Mouse (Mus musculus) gastrocnemius, postnatal 14 days (tissue): ENCODE results near the gene Tmem184b. TPM values are rescaled to one million over a fixed set of nuclear protein-coding genes. Genes with fewer than 3 reads are reported as not detected.
A peak's percentile ranks its signal among the peaks of the same experiment; 100 is the strongest.

Experiments
- DNase-seq: peaks from one replicate; pipeline ENCODE4 v3.0.0; 2021; ENCODE audit warnings: mixed read lengths
- intact Hi-C: fragments of 180-260 bp; cut with DNase I; formaldehyde crosslinking; loops from one replicate; pipeline ENCODE4 v1.15.1; 2025; ENCODE audit warnings: low total_unique reads
- long read RNA-seq, 2 experiments: library from polyadenylated mRNA; stranded (forward); transcript quantifications; one replicate each; pipeline ENCODE4 v2.0.0; 2021
- total RNA-seq, 2 experiments: library from RNA; stranded (reverse); gene quantifications; 2 replicates each; pipeline ENCODE4 v1.2.3; 2021

Gene Tmem184b
- total RNA-seq = 10 to 100 TPM; 31.5 to 32.6 TPM
- long read RNA-seq, experiment 1, transcript Tmem184b-201 (9 exons, 3,627 nt) = minor isoform, 10 of 39 reads
- long read RNA-seq, experiment 1, transcript Tmem184b-204 (10 exons, 3,315 nt) = major isoform, 11 of 39 reads
- long read RNA-seq, experiment 1, partial matches to known transcripts = 2 of 39 reads
- long read RNA-seq, experiment 1, other reads (novel, unspliced or antisense) = 16 of 39 reads
- long read RNA-seq, experiment 2, transcript Tmem184b-201 (9 exons, 3,627 nt) = major isoform, 10 of 45 reads
- long read RNA-seq, experiment 2, transcript Tmem184b-204 (10 exons, 3,315 nt) = major isoform, 10 of 45 reads
- long read RNA-seq, experiment 2, partial matches to known transcripts = 6 of 45 reads
- long read RNA-seq, experiment 2, other reads (novel, unspliced or antisense) = 19 of 45 reads

GRCm38 (mm10) chr15:79402836-79403762 is at the start of gene Tmem184b:
Gene Tmem184b, minus strand, starts transcription at chr15:79403569.
- intact Hi-C loops = no loop called here
- peak; percentile 84 for DNase-seq

- intact Hi-C loops = loop anchor here (5.0 kb wide), 1 partner anchor 51 kb away; no protein-coding TSS in a partner anchor
- no peak for DNase-seq
Measured at GRCm38 (mm10) chr15:79448041-79448440, 44.7 kb upstream of the Tmem184b start.

- intact Hi-C loops = loop anchor here (5.0 kb wide), 1 partner anchor 49 kb away; no protein-coding TSS in a partner anchor
Measured at GRCm38 (mm10) chr15:79445786-79446654, 42.7 kb upstream of the Tmem184b start.

GRCm38 (mm10) chr15:79443856-79444410 is 40.6 kb upstream of the Tmem184b start:
- intact Hi-C loops = loop anchor here (2.0 kb wide), 1 partner anchor 67 kb away; no protein-coding TSS in a partner anchor
- DNase-seq = no peak

More at GRCm38 (mm10) chr15:79445786-79446654, 42.7 kb upstream of the Tmem184b start:
- DNase-seq = no peak

- intact Hi-C loops = loop anchor here (2.0 kb wide), 1 partner anchor 68 kb away; no protein-coding TSS in a partner anchor
- no peak for DNase-seq
Measured at GRCm38 (mm10) chr15:79442961-79443518, 39.7 kb upstream of the Tmem184b start.

- intact Hi-C loops = loop anchor here (2.0 kb wide), 1 partner anchor 69 kb away; no protein-coding TSS in a partner anchor
- DNase-seq = no peak
Measured at GRCm38 (mm10) chr15:79442257-79442611, 38.9 kb upstream of the Tmem184b start.

- intact Hi-C loops = loop anchor here (2.0 kb wide), 1 partner anchor 69 kb away; no protein-coding TSS in a partner anchor
Measured at GRCm38 (mm10) chr15:79441331-79442256, 38.2 kb upstream of the Tmem184b start.

GRCm38 (mm10) chr15:79440651-79441330 is 37.4 kb upstream of the Tmem184b start:
- DNase-seq = no peak
- intact Hi-C loops = no loop called here

More at GRCm38 (mm10) chr15:79441331-79442256, 38.2 kb upstream of the Tmem184b start:
- peak; percentile 88 for DNase-seq

GRCm38 (mm10) chr15:79440223-79440622 is 36.9 kb upstream of the Tmem184b start:
- peak; percentile 73 for DNase-seq
- intact Hi-C loops = no loop called here

GRCm38 (mm10) chr15:79439386-79439785 is 36.0 kb upstream of the Tmem184b start:
- no peak for DNase-seq
- intact Hi-C loops = no loop called here

- no peak for DNase-seq
- intact Hi-C loops = no loop called here
Measured at GRCm38 (mm10) chr15:79438816-79439215, 35.4 kb upstream of the Tmem184b start.

GRCm38 (mm10) chr15:79438209-79438810 is 34.9 kb upstream of the Tmem184b start:
- no peak for DNase-seq
- intact Hi-C loops = no loop called here

GRCm38 (mm10) chr15:79437541-79438208 is 34.3 kb upstream of the Tmem184b start:
- intact Hi-C loops = no loop called here
- DNase-seq = no peak

GRCm38 (mm10) chr15:79436481-79436921 is 33.1 kb upstream of the Tmem184b start:
- intact Hi-C loops = no loop called here
- peak; percentile 40 for DNase-seq

- intact Hi-C loops = no loop called here
- no peak for DNase-seq
Measured at GRCm38 (mm10) chr15:79435191-79435671, 31.9 kb upstream of the Tmem184b start.

GRCm38 (mm10) chr15:79432892-79433291 is 29.5 kb upstream of the Tmem184b start:
- intact Hi-C loops = no loop called here
- no peak for DNase-seq
